Comparison of ENCODE assay signal across 13 mouse cellular contexts in the genomic region with DNA sequence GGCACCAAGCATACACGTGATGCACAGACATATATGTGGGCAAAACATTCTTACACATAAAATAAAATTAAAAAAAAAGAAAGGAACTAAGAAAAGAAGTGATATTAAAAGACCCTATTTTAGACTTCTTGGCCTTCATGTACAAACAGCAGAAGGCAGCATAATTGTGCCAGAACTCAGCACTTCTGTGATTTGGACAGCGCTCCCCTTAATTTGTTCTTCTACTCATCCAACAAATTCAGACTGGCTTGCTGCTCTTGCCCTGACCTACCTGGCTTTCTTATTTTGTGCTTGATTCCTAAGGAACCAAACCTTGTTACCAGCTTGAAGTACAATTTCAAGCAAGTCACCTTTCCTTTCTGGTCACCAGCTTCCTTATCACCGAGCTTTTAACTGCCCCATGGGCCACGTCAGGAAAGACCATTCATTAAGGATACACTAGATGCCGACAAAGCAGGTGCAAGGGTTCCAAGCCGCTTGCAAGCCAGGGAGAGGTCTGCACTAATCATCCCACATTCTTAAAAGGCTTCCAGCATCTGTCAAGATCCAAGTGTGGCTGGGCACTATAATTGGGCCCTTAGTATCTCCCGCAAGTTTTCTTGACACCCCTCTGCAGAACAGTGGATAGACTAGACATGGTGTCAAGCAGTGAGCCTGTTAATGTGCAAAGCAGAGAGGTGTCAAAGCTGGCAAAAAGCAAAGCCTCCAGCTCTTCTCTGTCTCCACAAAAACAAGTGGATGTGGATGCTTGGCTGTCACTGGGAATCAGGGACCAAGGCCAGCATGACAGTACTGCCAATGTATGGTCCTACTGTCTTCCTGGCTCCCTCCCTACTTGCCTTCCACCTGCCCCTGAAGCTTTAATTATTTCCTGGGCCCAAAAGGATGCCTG.
DNase-seq lines count a peak whose midpoint lies in the region; ATAC-seq lines count a peak whose summit lies in the region.
"Had no signal": no experiment of that assay in that cellular context is flagged by ENCODE, and none has a peak within 500 bp of the region (broad histone marks: within the 10 kb centered on the region; RNA-seq: fewer than 3 reads in every experiment).

No protein-coding gene starts in this region.

- H3K9me3 ChIP-seq in hindbrain, embryonic 15.5 days, result no peaks in the 10 kb centered on the region
- H3K9me3 ChIP-seq in hindbrain, embryonic 12.5 days (replicated peaks), result no peaks in the 10 kb centered on the region
- H3K9me3 ChIP-seq in neural tube, embryonic 13.5 days, result no peaks in the 10 kb centered on the region
- H3K9me3 ChIP-seq: liver, embryonic 15.5 days had no signal

- H3K4me3 ChIP-seq in hindbrain, embryonic 15.5 days, result no peak overlapping the region
- H3K4me3 ChIP-seq in hindbrain, embryonic 12.5 days, result no peak overlapping the region
- H3K4me3 ChIP-seq in neural tube, embryonic 13.5 days, result no peak overlapping the region
- H3K4me3 ChIP-seq: heart, adult 2 months; liver, embryonic 15.5 days had no signal

- H3K27me3 ChIP-seq in hindbrain, embryonic 15.5 days, result no peaks in the 10 kb centered on the region
- H3K27me3 ChIP-seq in hindbrain, embryonic 12.5 days, result no peaks in the 10 kb centered on the region
- H3K27me3 ChIP-seq in neural tube, embryonic 13.5 days, result no peaks in the 10 kb centered on the region
- H3K27me3 ChIP-seq: liver, embryonic 15.5 days had no signal

- H3K27ac ChIP-seq in hindbrain, embryonic 15.5 days (replicated peaks), result peak overlapping the region; percentile 39; the same call in 1 of the 2 replicates
- H3K27ac ChIP-seq in hindbrain, embryonic 12.5 days, result no peak overlapping the region
- 0 out of 2 replicates have a peak overlapping the region, but pooled peaks have one; percentile 25 for H3K27ac ChIP-seq in neural tube, embryonic 13.5 days (replicated peaks)
- H3K27ac ChIP-seq: heart, adult 2 months; liver, embryonic 15.5 days; macrophage had no signal

- peaks cover 9% of the 10 kb centered on the region; the same call in 1 of the 2 replicates for H3K4me1 ChIP-seq in hindbrain, embryonic 15.5 days (replicated peaks)
- H3K4me1 ChIP-seq in hindbrain, embryonic 12.5 days, result no peaks in the 10 kb centered on the region
- peaks cover 4% of the 10 kb centered on the region for H3K4me1 ChIP-seq in neural tube, embryonic 13.5 days (replicated peaks)
- H3K4me1 ChIP-seq: liver, embryonic 15.5 days had no signal

- ATAC-seq in hindbrain, embryonic 15.5 days (ENCODE audit: low FRiP score, low read depth), result peak; percentile 54
- no peak for ATAC-seq in hindbrain, embryonic 12.5 days (ENCODE audit: low FRiP score)
- no peak for ATAC-seq in neural tube, embryonic 13.5 days (ENCODE audit: low read depth)

- H3K36me3 ChIP-seq in hindbrain, embryonic 15.5 days, result no peaks in the 10 kb centered on the region
- H3K36me3 ChIP-seq in hindbrain, embryonic 12.5 days, result no peaks in the 10 kb centered on the region
- H3K36me3 ChIP-seq in neural tube, embryonic 13.5 days, result no peaks in the 10 kb centered on the region
- H3K36me3 ChIP-seq: liver, embryonic 15.5 days had no signal

- H3K4me2 ChIP-seq in hindbrain, embryonic 15.5 days, result no peak overlapping the region
- no peak overlapping the region for H3K4me2 ChIP-seq in hindbrain, embryonic 12.5 days (replicated peaks)
- no peak overlapping the region for H3K4me2 ChIP-seq in neural tube, embryonic 13.5 days
- H3K4me2 ChIP-seq: liver, embryonic 15.5 days had no signal

- DNase-seq in neural tube, embryonic 10.5 days (ENCODE audit: extremely low spot score, low spot score), result no peak
- DNase-seq in cerebellum, adult 9-10 months, result peak; percentile 86
- DNase-seq in ovary, adult 18-20 months (ENCODE audit: low spot score), result no peak
- DNase-seq in layer of hippocampus, adult 18-20 months (ENCODE audit: low spot score in 2 of 2), result no peak
- DNase-seq: heart, adult 2 months; heart, postnatal 14 days; kidney, adult 11 months; right cerebral cortex, postnatal 4 days had no signal

- no peak overlapping the region for H3K9ac ChIP-seq in hindbrain, embryonic 15.5 days
- no peak overlapping the region for H3K9ac ChIP-seq in hindbrain, embryonic 12.5 days
- no peak overlapping the region for H3K9ac ChIP-seq in neural tube, embryonic 13.5 days
- H3K9ac ChIP-seq: liver, embryonic 15.5 days had no signal

- WGBS in hindbrain, embryonic 15.5 days, result 70% methylated on average over 7 of the region's 7 CpGs
- 79% methylated on average over 7 of the region's 7 CpGs for WGBS in hindbrain, embryonic 12.5 days
- 81% methylated on average over 7 of the region's 7 CpGs for WGBS in neural tube, embryonic 13.5 days
